Mouse (Mus musculus): ENCODE measurements at regions not wholly inside any gene's neighbourhood (a gene's known extent, or its start where the extent isn't known, plus 50 kb on each side); places are given as distances from the start of the nearest gene placed in this dataset.
A peak's percentile ranks its signal among the peaks of the same experiment; 100 is the strongest.

GRCm38 (mm10) chr5:53398428-53399058 is 67.4 kb upstream of the Rbpj start:
- H3K4me1 ChIP-seq (ENCODE audit: control insufficient read depth, insufficient read depth, low read length), result no peaks in the 10 kb centered on the region
- H3K4me2 ChIP-seq (ENCODE audit: low read depth, low read length), result no peak overlapping the region
- H3K36me3 ChIP-seq (ENCODE audit: control insufficient read depth, insufficient read depth, low read length), result no peaks in the 10 kb centered on the region
- H3K27ac ChIP-seq (ENCODE audit: low read length), result no peak overlapping the region
- no peak for ATAC-seq
- H3K9ac ChIP-seq (ENCODE audit: low read depth, low read length), result no peak overlapping the region
- H3K27me3 ChIP-seq (replicated peaks; ENCODE audit: control insufficient read depth, insufficient read depth, low read length), result no peaks in the 10 kb centered on the region
- no peaks in the 10 kb centered on the region for H3K9me3 ChIP-seq (ENCODE audit: control insufficient read depth, low read length)
- WGBS, result 89% methylated on average over 8 of the region's 8 CpGs
- no peak overlapping the region for H3K4me3 ChIP-seq (ENCODE audit: low read length)

- no peaks in the 10 kb centered on the region for H3K27me3 ChIP-seq (replicated peaks; ENCODE audit: control insufficient read depth, insufficient read depth, low read length)
- 57% methylated on average over 4 of the region's 4 CpGs for WGBS
- ATAC-seq, result no peak
- H3K4me2 ChIP-seq (ENCODE audit: low read depth, low read length), result no peak overlapping the region
- H3K27ac ChIP-seq (ENCODE audit: low read length), result no peak overlapping the region
- no peaks in the 10 kb centered on the region for H3K36me3 ChIP-seq (ENCODE audit: control insufficient read depth, insufficient read depth, low read length)
- no peaks in the 10 kb centered on the region for H3K9me3 ChIP-seq (ENCODE audit: control insufficient read depth, low read length)
- H3K4me1 ChIP-seq (ENCODE audit: control insufficient read depth, insufficient read depth, low read length), result no peaks in the 10 kb centered on the region
- H3K4me3 ChIP-seq (ENCODE audit: low read length), result no peak overlapping the region
- H3K9ac ChIP-seq (ENCODE audit: low read depth, low read length), result no peak overlapping the region
Observed at GRCm38 (mm10) chr5:53401093-53401492, 64.9 kb upstream of the Rbpj start.

- H3K9ac ChIP-seq (ENCODE audit: low read depth, low read length), result no peak overlapping the region
- H3K4me1 ChIP-seq (ENCODE audit: control insufficient read depth, insufficient read depth, low read length), result no peaks in the 10 kb centered on the region
- 85% methylated on average over 4 of the region's 4 CpGs for WGBS
- no peak for ATAC-seq
- H3K27me3 ChIP-seq (replicated peaks; ENCODE audit: control insufficient read depth, insufficient read depth, low read length), result no peaks in the 10 kb centered on the region
- no peaks in the 10 kb centered on the region for H3K9me3 ChIP-seq (ENCODE audit: control insufficient read depth, low read length)
- no peak overlapping the region for H3K4me2 ChIP-seq (ENCODE audit: low read depth, low read length)
- H3K36me3 ChIP-seq (ENCODE audit: control insufficient read depth, insufficient read depth, low read length), result no peaks in the 10 kb centered on the region
- no peak overlapping the region for H3K4me3 ChIP-seq (ENCODE audit: low read length)
- no peak overlapping the region for H3K27ac ChIP-seq (ENCODE audit: low read length)
Observed at GRCm38 (mm10) chr5:53402022-53402421, 63.9 kb upstream of the Rbpj start.

GRCm38 (mm10) chr5:53402619-53403151 is 63.3 kb upstream of the Rbpj start:
- no peaks in the 10 kb centered on the region for H3K27me3 ChIP-seq (replicated peaks; ENCODE audit: control insufficient read depth, insufficient read depth, low read length)
- H3K27ac ChIP-seq (ENCODE audit: low read length), result no peak overlapping the region
- no peaks in the 10 kb centered on the region for H3K9me3 ChIP-seq (ENCODE audit: control insufficient read depth, low read length)
- H3K36me3 ChIP-seq (ENCODE audit: control insufficient read depth, insufficient read depth, low read length), result no peaks in the 10 kb centered on the region
- 70% methylated on average over 9 of the region's 9 CpGs for WGBS
- no peak overlapping the region for H3K4me2 ChIP-seq (ENCODE audit: low read depth, low read length)
- no peaks in the 10 kb centered on the region for H3K4me1 ChIP-seq (ENCODE audit: control insufficient read depth, insufficient read depth, low read length)
- no peak for ATAC-seq
- H3K4me3 ChIP-seq (ENCODE audit: low read length), result no peak overlapping the region
- no peak overlapping the region for H3K9ac ChIP-seq (ENCODE audit: low read depth, low read length)

GRCm38 (mm10) chr5:53405929-53406328 is 60.0 kb upstream of the Rbpj start:
- no peak for ATAC-seq

GRCm38 (mm10) chr5:53407646-53408045 is 58.3 kb upstream of the Rbpj start:
- WGBS, result 68% methylated on average over 2 of the region's 2 CpGs
- no peak overlapping the region for H3K4me3 ChIP-seq (ENCODE audit: low read length)
- no peak overlapping the region for H3K27ac ChIP-seq (ENCODE audit: low read length)
- H3K4me1 ChIP-seq (ENCODE audit: control insufficient read depth, insufficient read depth, low read length), result no peaks in the 10 kb centered on the region
- no peaks in the 10 kb centered on the region for H3K36me3 ChIP-seq (ENCODE audit: control insufficient read depth, insufficient read depth, low read length)
- no peak overlapping the region for H3K9ac ChIP-seq (ENCODE audit: low read depth, low read length)
- no peak overlapping the region for H3K4me2 ChIP-seq (ENCODE audit: low read depth, low read length)
- no peak for ATAC-seq
- H3K27me3 ChIP-seq (replicated peaks; ENCODE audit: control insufficient read depth, insufficient read depth, low read length), result no peaks in the 10 kb centered on the region
- no peaks in the 10 kb centered on the region for H3K9me3 ChIP-seq (ENCODE audit: control insufficient read depth, low read length)

More at GRCm38 (mm10) chr5:53405929-53406328, 60.0 kb upstream of the Rbpj start:
- Histone ChIP-seq H3K4me1 (ENCODE audit: control insufficient read depth, insufficient read depth, low read length) (no peaks in the 10 kb centered on the region), H3K27ac (ENCODE audit: low read length) (no peak overlapping the region), H3K4me2 (ENCODE audit: low read depth, low read length) (no peak overlapping the region), H3K4me3 (ENCODE audit: low read length) (no peak overlapping the region), H3K9me3 (ENCODE audit: control insufficient read depth, low read length) (no peaks in the 10 kb centered on the region), H3K36me3 (ENCODE audit: control insufficient read depth, insufficient read depth, low read length) (no peaks in the 10 kb centered on the region), H3K27me3 (replicated peaks; ENCODE audit: control insufficient read depth, insufficient read depth, low read length) (no peaks in the 10 kb centered on the region), H3K9ac (ENCODE audit: low read depth, low read length) (no peak overlapping the region)
- 88% methylated on average over 5 of the region's 5 CpGs for WGBS

- H3K36me3 ChIP-seq (ENCODE audit: control insufficient read depth, insufficient read depth, low read length), result no peaks in the 10 kb centered on the region
- no peaks in the 10 kb centered on the region for H3K9me3 ChIP-seq (ENCODE audit: control insufficient read depth, low read length)
- no peaks in the 10 kb centered on the region for H3K27me3 ChIP-seq (replicated peaks; ENCODE audit: control insufficient read depth, insufficient read depth, low read length)
- WGBS, result 85% methylated on average over 2 of the region's 2 CpGs
- no peaks in the 10 kb centered on the region for H3K4me1 ChIP-seq (ENCODE audit: control insufficient read depth, insufficient read depth, low read length)
- H3K4me2 ChIP-seq (ENCODE audit: low read depth, low read length), result no peak overlapping the region
- no peak overlapping the region for H3K9ac ChIP-seq (ENCODE audit: low read depth, low read length)
- no peak overlapping the region for H3K4me3 ChIP-seq (ENCODE audit: low read length)
- H3K27ac ChIP-seq (ENCODE audit: low read length), result no peak overlapping the region
- ATAC-seq, result no peak
Observed at GRCm38 (mm10) chr5:53408235-53408634, 57.7 kb upstream of the Rbpj start.

GRCm38 (mm10) chr5:53409740-53410139 is 56.2 kb upstream of the Rbpj start:
- Histone ChIP-seq H3K4me3 (ENCODE audit: low read length) (no peak overlapping the region), H3K27me3 (replicated peaks; ENCODE audit: control insufficient read depth, insufficient read depth, low read length) (no peaks in the 10 kb centered on the region), H3K27ac (ENCODE audit: low read length) (no peak overlapping the region), H3K4me1 (ENCODE audit: control insufficient read depth, insufficient read depth, low read length) (no peaks in the 10 kb centered on the region), H3K4me2 (ENCODE audit: low read depth, low read length) (no peak overlapping the region), H3K36me3 (ENCODE audit: control insufficient read depth, insufficient read depth, low read length) (no peaks in the 10 kb centered on the region), H3K9me3 (ENCODE audit: control insufficient read depth, low read length) (no peaks in the 10 kb centered on the region), H3K9ac (ENCODE audit: low read depth, low read length) (no peak overlapping the region)
- ATAC-seq, result no peak
- WGBS, result 79% methylated on average over 3 of the region's 3 CpGs

GRCm38 (mm10) chr5:53412391-53413075 is 53.4 kb upstream of the Rbpj start:
- ATAC-seq, result peak; percentile 50; the same call in 1 of the 2 replicates
- no peak overlapping the region for H3K27ac ChIP-seq (ENCODE audit: low read length)

More at GRCm38 (mm10) chr5:53412391-53413075, 53.4 kb upstream of the Rbpj start:
- Histone ChIP-seq H3K9me3 (ENCODE audit: control insufficient read depth, low read length) (no peaks in the 10 kb centered on the region), H3K4me1 (ENCODE audit: control insufficient read depth, insufficient read depth, low read length) (no peaks in the 10 kb centered on the region), H3K4me2 (ENCODE audit: low read depth, low read length) (no peak overlapping the region), H3K36me3 (ENCODE audit: control insufficient read depth, insufficient read depth, low read length) (no peaks in the 10 kb centered on the region), H3K4me3 (ENCODE audit: low read length) (no peak overlapping the region), H3K27me3 (replicated peaks; ENCODE audit: control insufficient read depth, insufficient read depth, low read length) (no peaks in the 10 kb centered on the region), H3K9ac (ENCODE audit: low read depth, low read length) (no peak overlapping the region)
- 55% methylated on average over 7 of the region's 7 CpGs for WGBS
